Mouse (Mus musculus) frontal cortex, adult 2 months (tissue): ENCODE measurements around the gene Sema4d. TPM values are rescaled to one million over a fixed set of nuclear protein-coding genes. Genes with fewer than 3 reads are reported as not detected.

ENCODE experiments used
- DNase-seq, 2 experiments: peaks; one replicate each; pipeline ENCODE4 v3.0.0; 2022; ENCODE audit warnings: low spot score in 1 of 2; ENCODE audit errors: extremely low spot score in 1 of 2
- polyA plus RNA-seq: library from polyadenylated mRNA; depleted of rRNA; stranded (reverse); fragments of >200 nt; gene quantifications from 2 replicates; pipeline ENCODE4 v1.2.3, GENCODE M21; 2012

Gene Sema4d
- polyA plus RNA-seq, 1 experiment: 80.9 TPM

- DNase-seq: no peak
These were observed 37.5 kb downstream of the Sema4d start for GRCm38 (mm10) chr13:51756019-51756418.

- DNase-seq: no peak
These were observed 38.0 kb downstream of the Sema4d start for GRCm38 (mm10) chr13:51755584-51755983.

- DNase-seq: no peak
These were observed 38.9 kb downstream of the Sema4d start for GRCm38 (mm10) chr13:51754559-51755126.

- DNase-seq: no peak
These were observed 39.6 kb downstream of the Sema4d start for GRCm38 (mm10) chr13:51753802-51754444.

- DNase-seq: no peak
These were observed 40.4 kb downstream of the Sema4d start for GRCm38 (mm10) chr13:51753168-51753465.

GRCm38 (mm10) chr13:51752346-51753167 lies 41.0 kb downstream of the Sema4d start:
- peak; percentile 42 to 57 for DNase-seq

- DNase-seq: no peak
These were observed 43.8 kb downstream of the Sema4d start for GRCm38 (mm10) chr13:51749578-51750345.

- no peak for DNase-seq
These were observed 45.5 kb downstream of the Sema4d start for GRCm38 (mm10) chr13:51748009-51748552.

- DNase-seq: no peak
These were observed 46.5 kb downstream of the Sema4d start for GRCm38 (mm10) chr13:51747069-51747468.

- DNase-seq: no peak
These were observed 47.7 kb downstream of the Sema4d start for GRCm38 (mm10) chr13:51745862-51746261.

GRCm38 (mm10) chr13:51743855-51744254 lies 49.7 kb downstream of the Sema4d start:
- DNase-seq: no peak

GRCm38 (mm10) chr13:51742551-51743052 lies 50.9 kb downstream of the Sema4d start:
- DNase-seq: no peak

GRCm38 (mm10) chr13:51740776-51741175 lies 52.8 kb downstream of the Sema4d start:
- DNase-seq: no peak

- no peak for DNase-seq
These were observed 53.8 kb downstream of the Sema4d start for GRCm38 (mm10) chr13:51739713-51740112.

GRCm38 (mm10) chr13:51738531-51739117 lies 54.9 kb downstream of the Sema4d start:
- no peak for DNase-seq

- DNase-seq: no peak
These were observed 55.5 kb downstream of the Sema4d start for GRCm38 (mm10) chr13:51737949-51738513.

- no peak for DNase-seq
These were observed 56.3 kb downstream of the Sema4d start for GRCm38 (mm10) chr13:51737033-51737948.

GRCm38 (mm10) chr13:51736007-51736911 lies 57.3 kb downstream of the Sema4d start:
- no peak for DNase-seq
